Mouse (Mus musculus) hindbrain, embryonic 11.5 days (tissue): ENCODE results near the gene Angptl7. TPM values are rescaled to one million over a fixed set of nuclear protein-coding genes. Genes with fewer than 3 reads are reported as not detected.

ENCODE experiments used
- ATAC-seq: fragments of 200-750 bp; cut with Nextera tagmentation; 2 replicates; pipeline ENCODE4 v1.8.0; 2017; ENCODE audit warnings: mild to moderate bottlenecking, moderate TSS enrichment, moderate library complexity; ENCODE audit not compliant: low FRiP score
- DNase-seq: peaks from one replicate; pipeline ENCODE4 v3.0.0-alpha.2; 2015; ENCODE audit warnings: low spot score
- H3K27ac ChIP-seq: fragments of 300-500 bp; sonication (generic); 2 replicates; pipeline ENCODE4 v1.5.1; 2014; ENCODE audit warnings: mild to moderate bottlenecking, low read depth, low read length
- H3K27me3 ChIP-seq: fragments of 300-500 bp; sonication (generic); 2 replicates; pipeline ENCODE4 v1.6.1; 2014; ENCODE audit warnings: mild to moderate bottlenecking, low read length, moderate library complexity, mixed read lengths; ENCODE audit not compliant: control insufficient read depth, insufficient read depth
- H3K36me3 ChIP-seq: fragments of 300-500 bp; sonication (generic); 2 replicates; pipeline ENCODE4 v1.6.1; 2014; ENCODE audit warnings: mild to moderate bottlenecking, low read length, moderate library complexity, mixed read lengths; ENCODE audit not compliant: control insufficient read depth, insufficient read depth
- H3K4me1 ChIP-seq: fragments of 300-500 bp; sonication (generic); replicated peaks from 2 replicates; pipeline ENCODE4 v1.6.1; 2014; ENCODE audit warnings: low read length, mixed read lengths; ENCODE audit not compliant: control insufficient read depth, insufficient read depth
- H3K4me2 ChIP-seq: fragments of 300-500 bp; sonication (generic); replicated peaks from 2 replicates; pipeline ENCODE4 v1.6.1; 2014; ENCODE audit warnings: mild to moderate bottlenecking, low read depth, low read length
- H3K4me3 ChIP-seq: fragments of 300-500 bp; sonication (generic); 2 replicates; pipeline ENCODE4 v1.5.1; 2014; ENCODE audit warnings: low read depth, low read length
- H3K9ac ChIP-seq: fragments of 300-500 bp; sonication (generic); 2 replicates; pipeline ENCODE4 v1.6.1; 2014; ENCODE audit warnings: low read depth, low read length
- H3K9me3 ChIP-seq: fragments of 300-500 bp; sonication (generic); 2 replicates; pipeline ENCODE4 v1.6.1; 2016; ENCODE audit warnings: low read length; ENCODE audit not compliant: control insufficient read depth
- WGBS: fragments of 180-500 bp; shearing (Covaris S2); extraction: QIAGEN DNeasy Blood & Tissue Kit; methylation state at CpG from one replicate; pipeline ENCODE4 v1.1.7; 2014; 5-methylcytosine and 5-hydroxymethylcytosine counted together
- polyA plus RNA-seq: library from polyadenylated mRNA; unstranded; fragments of >200 nt; fragmentation: Nextera tagmentation; extraction: Ambion mirVana; gene quantifications from 2 replicates; pipeline ENCODE4 v1.2.1, GENCODE M21; 2014

Angptl7 gene
- polyA plus RNA-seq, 1 experiment from 2014 or later = 0.28 TPM

- no peak overlapping the region for H3K27ac ChIP-seq
- H3K9ac ChIP-seq = no peak overlapping the region
- H3K4me1 ChIP-seq = no peaks in the 10 kb centered on the region
- H3K36me3 ChIP-seq = peaks cover 23% of the 10 kb centered on the region; the same call in 1 of the 2 replicates
- no peaks in the 10 kb centered on the region for H3K9me3 ChIP-seq
- 80% methylated on average over 2 of the region's 2 CpGs for WGBS
- H3K27me3 ChIP-seq = no peaks in the 10 kb centered on the region
- no peak overlapping the region for H3K4me3 ChIP-seq
- ATAC-seq (no peak), DNase-seq (no peak)
- no peak overlapping the region for H3K4me2 ChIP-seq
Measured at GRCm38 (mm10) chr4:148487841-148488240, 12.4 kb downstream of the Angptl7 start.

DNA sequence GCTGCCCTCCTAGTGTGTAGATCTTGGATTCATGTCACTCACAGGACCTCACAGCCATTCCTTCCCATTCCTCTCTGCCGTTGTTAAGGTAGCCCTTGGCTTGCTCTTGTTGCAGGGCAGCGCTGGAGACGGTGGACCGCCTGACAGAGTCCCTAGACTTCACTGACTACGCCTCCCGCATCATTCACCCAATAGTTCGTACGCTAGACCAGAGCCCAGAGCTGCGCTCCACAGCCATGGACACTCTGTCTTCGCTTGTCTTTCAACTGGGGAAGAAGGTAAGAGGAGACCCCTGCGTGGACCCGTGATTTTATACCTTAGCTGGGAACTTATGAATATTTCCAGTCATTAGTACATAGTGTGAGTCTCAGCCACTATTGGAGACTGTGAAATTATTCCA lies 15.7 kb downstream of the Angptl7 start:
- ATAC-seq = no peak
- no peak for DNase-seq
- H3K4me1 ChIP-seq = no peaks in the 10 kb centered on the region
- H3K9me3 ChIP-seq = no peaks in the 10 kb centered on the region
- H3K36me3 ChIP-seq = peaks cover 21% of the 10 kb centered on the region; the same call in 1 of the 2 replicates
- no peak overlapping the region for H3K9ac ChIP-seq
- no peak overlapping the region for H3K4me2 ChIP-seq
- no peaks in the 10 kb centered on the region for H3K27me3 ChIP-seq
- no peak overlapping the region for H3K27ac ChIP-seq
- WGBS = 96% methylated on average over 12 of the region's 12 CpGs
- H3K4me3 ChIP-seq = no peak overlapping the region

DNA sequence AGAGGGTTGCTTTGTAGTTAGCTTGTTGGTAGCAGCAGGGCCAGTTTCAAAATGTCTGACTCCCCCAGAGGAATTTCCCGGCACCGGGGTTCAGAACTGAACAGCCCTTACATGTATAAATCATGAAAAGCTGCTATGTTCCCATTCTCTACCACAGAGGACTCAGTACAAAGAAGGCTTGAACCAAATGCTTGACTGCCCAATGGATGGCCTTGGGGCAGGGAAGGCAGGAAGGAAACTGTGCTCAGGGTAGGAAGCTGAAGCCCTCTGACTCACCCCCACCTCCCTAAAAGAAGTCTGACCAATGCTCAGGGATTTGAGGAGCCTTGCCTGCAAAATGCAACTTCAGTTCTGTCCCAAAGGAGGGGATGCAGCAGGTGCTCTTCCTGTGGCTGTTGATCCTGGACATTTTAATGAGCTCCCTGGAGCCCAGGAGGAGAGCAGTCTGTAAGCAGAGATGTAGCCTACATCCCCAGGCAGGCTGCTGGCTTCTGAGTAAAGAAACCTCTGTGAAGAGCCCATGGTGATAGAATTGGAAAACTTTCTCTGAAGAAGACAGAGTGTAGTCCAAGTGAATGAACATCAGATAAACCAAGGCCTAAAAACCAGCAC lies 18.6 kb downstream of the Angptl7 start:
- Histone ChIP-seq H3K4me2 (no peak overlapping the region), H3K27me3 (no peaks in the 10 kb centered on the region), H3K9me3 (no peaks in the 10 kb centered on the region), H3K4me1 (no peaks in the 10 kb centered on the region), H3K4me3 (no peak overlapping the region), H3K27ac (no peak overlapping the region), H3K36me3 (peaks cover 16% of the 10 kb centered on the region; the same call in 1 of the 2 replicates), H3K9ac (no peak overlapping the region)
- DNase-seq (no peak), ATAC-seq (no peak)
- WGBS = 93% methylated on average over 2 of the region's 2 CpGs

GRCm38 (mm10) chr4:148480245-148480644 lies 20.0 kb downstream of the Angptl7 start:
- 0 out of 2 replicates have a peak, but pooled peaks cover 13% of the 10 kb centered on the region for H3K36me3 ChIP-seq
- no peak for ATAC-seq

GRCm38 (mm10) chr4:148473496-148473895 lies 26.8 kb downstream of the Angptl7 start:
- no peak overlapping the region for H3K4me2 ChIP-seq
- no peaks in the 10 kb centered on the region for H3K9me3 ChIP-seq
- ATAC-seq = no peak
- no peak overlapping the region for H3K9ac ChIP-seq
- H3K27me3 ChIP-seq = no peaks in the 10 kb centered on the region
- H3K4me3 ChIP-seq = no peak overlapping the region
- no peak overlapping the region for H3K27ac ChIP-seq
- H3K36me3 ChIP-seq = peaks cover 24% of the 10 kb centered on the region
- whole genome bisulfite sequencing = 93% methylated on average over 5 of the region's 5 CpGs
- H3K4me1 ChIP-seq = no peaks in the 10 kb centered on the region
- DNase-seq = no peak

More at GRCm38 (mm10) chr4:148480245-148480644, 20.0 kb downstream of the Angptl7 start:
- H3K4me1 ChIP-seq = no peaks in the 10 kb centered on the region
- no peaks in the 10 kb centered on the region for H3K9me3 ChIP-seq
- H3K27ac ChIP-seq = no peak overlapping the region
- H3K4me3 ChIP-seq = no peak overlapping the region
- no peak overlapping the region for H3K4me2 ChIP-seq
- H3K9ac ChIP-seq = no peak overlapping the region
- no peak for DNase-seq
- WGBS = 96% methylated on average over 2 of the region's 2 CpGs
- no peaks in the 10 kb centered on the region for H3K27me3 ChIP-seq

GRCm38 (mm10) chr4:148472436-148473174 lies 27.7 kb downstream of the Angptl7 start:
- peaks cover 25% of the 10 kb centered on the region for H3K36me3 ChIP-seq
- no peak for ATAC-seq

GRCm38 (mm10) chr4:148471363-148471806 lies 28.9 kb downstream of the Angptl7 start:
- Histone ChIP-seq H3K27me3 (no peaks in the 10 kb centered on the region), H3K4me1 (no peaks in the 10 kb centered on the region), H3K4me3 (no peak overlapping the region), H3K9ac (no peak overlapping the region), H3K4me2 (no peak overlapping the region), H3K27ac (no peak overlapping the region), H3K36me3 (peaks cover 25% of the 10 kb centered on the region), H3K9me3 (no peaks in the 10 kb centered on the region)
- no peak; the same call in 1 of the 2 replicates for ATAC-seq
- peak; percentile 28 for DNase-seq
- 67% methylated on average over 10 of the region's 10 CpGs for WGBS

More at GRCm38 (mm10) chr4:148472436-148473174, 27.7 kb downstream of the Angptl7 start:
- DNase-seq = no peak
- Histone ChIP-seq H3K4me1 (no peaks in the 10 kb centered on the region), H3K4me2 (no peak overlapping the region), H3K9me3 (no peaks in the 10 kb centered on the region), H3K4me3 (no peak overlapping the region), H3K27ac (no peak overlapping the region), H3K27me3 (no peaks in the 10 kb centered on the region), H3K9ac (no peak overlapping the region)
- WGBS = 95% methylated on average over 8 of the region's 8 CpGs

GRCm38 (mm10) chr4:148469487-148470252 lies 30.6 kb downstream of the Angptl7 start:
- DNase-seq = no peak
- 85% methylated on average over 11 of the region's 11 CpGs for WGBS
- ATAC-seq = no peak
- H3K9me3 ChIP-seq = no peaks in the 10 kb centered on the region
- no peak overlapping the region for H3K9ac ChIP-seq
- no peaks in the 10 kb centered on the region for H3K4me1 ChIP-seq
- no peak overlapping the region for H3K4me2 ChIP-seq
- H3K4me3 ChIP-seq = no peak overlapping the region
- H3K27ac ChIP-seq = no peak overlapping the region
- peaks cover 26% of the 10 kb centered on the region for H3K36me3 ChIP-seq
- H3K27me3 ChIP-seq = no peaks in the 10 kb centered on the region
